Mouse (Mus musculus): ENCODE results near the gene Mpl. TPM values are rescaled to one million over a fixed set of nuclear protein-coding genes. Genes with fewer than 3 reads are reported as not detected.

The Mpl gene
- not detected for polyA plus RNA-seq (2014; fragmentation: Illumina TruSeq; extraction: RNeasy Lipid Tissue Mini Kit (QIAGEN cat#74804); ENCODE audit: low read depth, low replicate concordance)

GRCm38 (mm10) chr4:118457345-118457975, at the start of gene Mpl:
TSS of gene Mpl (minus strand) at chr4:118457513.

GRCm38 (mm10) chr4:118489717-118490132, 32.4 kb upstream of the Mpl start, which contains the start of gene Tie1:
TSS of gene Tie1 (minus strand) at chr4:118490061.

GRCm38 (mm10) chr4:118436820-118437603, 20.3 kb downstream of the Mpl start, which contains the start of gene Cdc20:
TSS of gene Cdc20 (minus strand) at chr4:118437352.

GRCm38 (mm10) chr4:118427768-118428451, 29.4 kb downstream of the Mpl start, which contains the start of gene Elovl1:
TSS of gene Elovl1 (plus strand) at chr4:118428093.

GRCm38 (mm10) chr4:118409142-118409900, 48.0 kb downstream of the Mpl start, which contains the start of the genes Szt2 and Med8:
TSS of gene Szt2 (minus strand) at chr4:118409273.
TSS of gene Med8 (plus strand) at chr4:118409337.

Other genes with a start within 250 kb of the Mpl start
- gene Ptprf, start 166.1 kb downstream of the Mpl start, polyA plus RNA-seq (2014; fragmentation: Illumina TruSeq; extraction: RNeasy Lipid Tissue Mini Kit (QIAGEN cat#74804); ENCODE audit: low read depth, low replicate concordance): 5.9 TPM
- gene Szt2, start 48.2 kb downstream of the Mpl start, polyA plus RNA-seq (2014; fragmentation: Illumina TruSeq; extraction: RNeasy Lipid Tissue Mini Kit (QIAGEN cat#74804); ENCODE audit: low read depth, low replicate concordance): 0.74 TPM
- 49.0 TPM for gene Med8, start 48.2 kb downstream of the Mpl start, polyA plus RNA-seq (2014; fragmentation: Illumina TruSeq; extraction: RNeasy Lipid Tissue Mini Kit (QIAGEN cat#74804); ENCODE audit: low read depth, low replicate concordance)
- gene Elovl1, start 29.4 kb downstream of the Mpl start, polyA plus RNA-seq (2014; fragmentation: Illumina TruSeq; extraction: RNeasy Lipid Tissue Mini Kit (QIAGEN cat#74804); ENCODE audit: low read depth, low replicate concordance): 21.7 TPM
- not detected for gene Cdc20, start 20.2 kb downstream of the Mpl start, polyA plus RNA-seq (2014; fragmentation: Illumina TruSeq; extraction: RNeasy Lipid Tissue Mini Kit (QIAGEN cat#74804); ENCODE audit: low read depth, low replicate concordance)
- 0.90 TPM for gene Tie1, start 32.5 kb upstream of the Mpl start, polyA plus RNA-seq (2014; fragmentation: Illumina TruSeq; extraction: RNeasy Lipid Tissue Mini Kit (QIAGEN cat#74804); ENCODE audit: low read depth, low replicate concordance)
- 8.2 TPM for gene 2610528J11Rik, start 69.5 kb upstream of the Mpl start, polyA plus RNA-seq (2014; fragmentation: Illumina TruSeq; extraction: RNeasy Lipid Tissue Mini Kit (QIAGEN cat#74804); ENCODE audit: low read depth, low replicate concordance)
- 1.8 TPM for gene Tmem125, start 86.5 kb upstream of the Mpl start, polyA plus RNA-seq (2014; fragmentation: Illumina TruSeq; extraction: RNeasy Lipid Tissue Mini Kit (QIAGEN cat#74804); ENCODE audit: low read depth, low replicate concordance)
- gene Cfap57, start 163.3 kb upstream of the Mpl start, polyA plus RNA-seq (2014; fragmentation: Illumina TruSeq; extraction: RNeasy Lipid Tissue Mini Kit (QIAGEN cat#74804); ENCODE audit: low read depth, low replicate concordance): not detected
- gene Ebna1bp2, start 163.3 kb upstream of the Mpl start, polyA plus RNA-seq (2014; fragmentation: Illumina TruSeq; extraction: RNeasy Lipid Tissue Mini Kit (QIAGEN cat#74804); ENCODE audit: low read depth, low replicate concordance): 13.0 TPM
- not detected for gene Olfr62, start 201.4 kb upstream of the Mpl start, polyA plus RNA-seq (2014; fragmentation: Illumina TruSeq; extraction: RNeasy Lipid Tissue Mini Kit (QIAGEN cat#74804); ENCODE audit: low read depth, low replicate concordance)
- gene Olfr1342, start 235.2 kb upstream of the Mpl start, polyA plus RNA-seq (2014; fragmentation: Illumina TruSeq; extraction: RNeasy Lipid Tissue Mini Kit (QIAGEN cat#74804); ENCODE audit: low read depth, low replicate concordance): not detected
- not detected for gene Olfr1341, start 246.0 kb upstream of the Mpl start, polyA plus RNA-seq (2014; fragmentation: Illumina TruSeq; extraction: RNeasy Lipid Tissue Mini Kit (QIAGEN cat#74804); ENCODE audit: low read depth, low replicate concordance)

Measured in liver, adult 10 weeks (tissue).